Mouse (Mus musculus): ENCODE results near the gene Tcf7l1.

The Tcf7l1 gene

DNA sequence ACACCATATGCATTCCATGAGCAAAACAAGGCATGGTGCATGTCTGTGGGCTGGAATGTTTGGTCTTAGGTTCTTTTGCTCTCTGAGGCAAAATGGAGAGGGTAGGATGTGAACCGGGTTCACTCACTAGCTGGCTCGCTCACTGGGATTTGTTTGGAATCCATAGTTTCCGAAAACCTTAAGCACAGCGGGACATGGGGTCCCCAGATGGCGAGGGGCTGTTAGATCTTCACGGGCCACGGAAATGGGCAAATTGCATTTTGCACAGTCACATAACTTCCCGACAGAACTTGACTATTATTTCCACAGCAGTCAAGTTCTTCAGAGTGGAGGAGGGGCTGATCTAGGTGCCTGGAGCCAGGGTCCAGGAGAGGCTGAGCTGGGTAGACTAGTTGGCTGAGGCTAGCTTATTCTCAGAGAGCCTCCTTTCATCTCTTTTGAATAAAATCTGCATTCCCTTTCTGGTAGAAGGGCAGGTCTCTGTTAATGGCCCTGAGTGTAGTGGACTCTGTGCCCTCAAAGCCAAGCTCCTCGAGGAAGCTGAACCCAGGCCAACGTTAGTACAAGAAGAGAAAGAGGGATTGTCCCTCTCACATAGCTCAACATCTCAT lies 78.1 kb downstream of the Tcf7l1 start:
- ChIA-PET CTCF (interaction anchor here in 3 of 4 experiments (0.5 to 1.5 kb wide), 4 partner anchors 14 to 1455 kb away, joined by 3 to 8 read pairs (median 5); no protein-coding TSS in a partner anchor), POLR2A (interaction anchor here in 3 of 4 experiments (0.6 to 3.3 kb wide), 23 partner anchors 10 to 87 kb away, joined by 3 to 15 read pairs (median 5); no protein-coding TSS in a partner anchor)

DNA sequence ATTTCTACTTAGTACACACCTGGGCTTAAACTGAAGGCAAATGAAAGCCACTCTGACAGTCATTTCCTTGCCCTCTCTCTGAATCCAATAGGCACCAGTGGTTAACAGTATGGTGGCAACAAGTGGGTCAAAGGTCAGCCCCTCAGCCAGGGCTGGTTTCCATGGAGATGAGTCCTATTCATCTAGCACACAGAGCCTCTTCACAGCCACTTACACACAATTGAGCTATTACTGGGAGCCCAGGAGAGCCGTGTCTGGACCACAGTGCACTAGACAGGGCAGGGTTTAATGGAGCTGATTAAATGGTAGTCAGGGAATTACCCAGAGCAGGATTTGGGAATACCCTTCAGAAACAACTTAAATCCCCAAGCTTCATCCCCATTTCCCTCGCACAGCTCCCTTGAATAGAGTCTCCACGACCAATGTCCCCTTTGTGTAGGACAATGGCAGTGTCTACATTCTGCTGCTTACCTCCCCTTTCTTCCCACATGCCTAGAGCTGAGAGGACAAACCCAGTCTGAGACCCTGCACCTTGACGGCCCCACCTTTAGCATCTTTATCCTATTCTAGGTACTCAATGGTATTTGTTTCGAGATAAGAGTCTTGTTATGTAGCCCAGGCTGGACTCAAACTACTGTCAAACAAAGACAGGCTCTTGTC lies 89.5 kb downstream of the Tcf7l1 start:
- POLR2A ChIA-PET = interaction anchor here (0.6 to 2.9 kb wide), 16 partner anchors 8 to 101 kb away, joined by 3 to 10 read pairs (median 4); no protein-coding TSS in a partner anchor
- CTCF ChIA-PET = interaction anchor here in 2 of 4 experiments (0.5 to 0.7 kb wide), 6 partner anchors 25 to 375 kb away, joined by 3 to 6 read pairs (median 4); no protein-coding TSS in a partner anchor

DNA sequence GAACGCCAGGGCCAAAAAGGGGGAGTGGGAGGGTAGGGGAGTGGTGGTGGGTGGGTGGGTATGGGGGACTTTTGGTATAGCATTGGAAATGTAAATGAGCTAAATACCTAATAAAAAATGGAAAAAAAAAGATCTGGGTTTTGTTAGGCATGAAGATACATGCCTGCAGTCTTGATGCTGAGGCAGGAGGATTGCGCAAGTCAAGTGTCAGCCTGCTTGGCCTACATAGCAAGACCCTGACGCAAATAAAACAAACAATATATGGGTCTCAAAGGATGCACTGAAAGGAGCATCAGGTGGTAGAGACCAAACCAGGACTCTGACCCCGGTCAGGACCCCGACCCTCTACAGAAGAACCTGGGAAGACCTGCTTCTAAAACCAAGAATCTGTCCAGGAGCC lies 90.5 kb downstream of the Tcf7l1 start:
- ChIA-PET POLR2A (interaction anchor here in 2 of 4 experiments (0.6 to 1.7 kb wide), 7 partner anchors 9 to 102 kb away, joined by 3 to 6 read pairs (median 4); no protein-coding TSS in a partner anchor), CTCF (interaction anchor here in 1 of 4 experiments (0.6 kb wide), 1 partner anchor 22 kb away, joined by 3 read pairs; no protein-coding TSS in a partner anchor)

DNA sequence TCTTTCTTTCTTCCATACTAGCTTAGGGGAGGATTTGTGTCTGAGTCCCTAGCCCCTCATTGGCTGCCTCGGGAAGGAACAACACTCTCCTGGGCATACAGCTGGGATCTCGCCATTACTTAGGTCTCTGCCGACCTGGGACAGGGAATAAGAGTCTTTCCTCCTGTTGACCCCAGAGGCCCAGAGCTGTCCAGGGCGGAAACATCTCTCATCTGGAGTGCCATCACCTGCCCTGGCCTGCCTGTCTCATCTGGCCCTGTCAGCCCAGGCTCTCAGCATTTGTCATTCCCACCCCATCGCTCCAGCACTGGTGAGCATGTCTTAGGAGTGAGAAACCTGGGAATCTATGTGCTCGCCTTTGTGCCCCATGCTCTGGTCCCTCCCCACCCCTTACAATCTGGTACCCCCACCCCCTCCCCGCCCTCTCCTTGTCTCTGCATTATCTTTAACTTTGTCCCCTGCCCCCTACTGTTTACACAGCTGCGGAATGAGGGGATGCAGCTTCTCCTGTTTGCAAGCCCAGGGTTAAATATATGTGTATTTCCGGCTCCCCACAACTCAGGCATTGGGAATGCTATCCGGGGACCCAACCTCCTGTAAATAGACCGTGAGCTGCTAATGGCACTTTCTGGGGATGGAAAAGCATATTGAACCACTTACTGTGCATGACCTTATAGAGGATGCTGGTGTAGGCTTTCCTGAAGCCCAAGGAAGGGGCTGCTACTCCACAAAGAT lies 92.3 kb downstream of the Tcf7l1 start:
- CTCF ChIA-PET = interaction anchor here in 2 of 4 experiments (0.6 to 1.0 kb wide), 2 partner anchors 10 to 244 kb away, joined by 3 read pairs; no protein-coding TSS in a partner anchor
- POLR2A ChIA-PET = interaction anchor here in 3 of 4 experiments (0.6 to 1.6 kb wide), 8 partner anchors 8 to 100 kb away, joined by 3 to 4 read pairs (median 3); no protein-coding TSS in a partner anchor

DNA sequence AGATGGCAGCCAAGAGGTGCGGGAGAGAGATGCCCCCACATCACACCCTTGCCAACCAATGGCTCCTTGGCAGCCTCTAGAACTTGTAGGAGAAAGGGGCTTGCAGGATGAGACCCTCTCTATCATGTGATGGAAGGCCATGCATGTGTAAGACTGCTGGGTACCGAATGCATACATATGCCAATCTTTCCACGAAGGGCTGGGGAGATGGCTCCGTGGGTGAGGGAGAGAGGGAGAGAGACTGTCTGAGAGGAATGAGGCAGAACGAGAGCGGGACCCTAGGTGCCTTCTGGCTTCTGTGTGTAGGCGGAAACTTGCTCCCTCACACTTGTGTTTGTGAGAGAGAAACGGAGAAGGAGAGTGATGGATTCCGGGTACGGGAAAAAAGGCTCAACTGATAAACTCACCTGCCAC lies 94.3 kb downstream of the Tcf7l1 start:
- ChIA-PET CTCF (interaction anchor here in 2 of 4 experiments (0.7 to 1.0 kb wide), 2 partner anchors 18 to 28 kb away, joined by 4 to 7 read pairs; no protein-coding TSS in a partner anchor), POLR2A (interaction anchor here in 2 of 4 experiments (1.0 to 1.5 kb wide), 7 partner anchors 9 to 54 kb away, joined by 3 to 5 read pairs (median 3); no protein-coding TSS in a partner anchor)

DNA sequence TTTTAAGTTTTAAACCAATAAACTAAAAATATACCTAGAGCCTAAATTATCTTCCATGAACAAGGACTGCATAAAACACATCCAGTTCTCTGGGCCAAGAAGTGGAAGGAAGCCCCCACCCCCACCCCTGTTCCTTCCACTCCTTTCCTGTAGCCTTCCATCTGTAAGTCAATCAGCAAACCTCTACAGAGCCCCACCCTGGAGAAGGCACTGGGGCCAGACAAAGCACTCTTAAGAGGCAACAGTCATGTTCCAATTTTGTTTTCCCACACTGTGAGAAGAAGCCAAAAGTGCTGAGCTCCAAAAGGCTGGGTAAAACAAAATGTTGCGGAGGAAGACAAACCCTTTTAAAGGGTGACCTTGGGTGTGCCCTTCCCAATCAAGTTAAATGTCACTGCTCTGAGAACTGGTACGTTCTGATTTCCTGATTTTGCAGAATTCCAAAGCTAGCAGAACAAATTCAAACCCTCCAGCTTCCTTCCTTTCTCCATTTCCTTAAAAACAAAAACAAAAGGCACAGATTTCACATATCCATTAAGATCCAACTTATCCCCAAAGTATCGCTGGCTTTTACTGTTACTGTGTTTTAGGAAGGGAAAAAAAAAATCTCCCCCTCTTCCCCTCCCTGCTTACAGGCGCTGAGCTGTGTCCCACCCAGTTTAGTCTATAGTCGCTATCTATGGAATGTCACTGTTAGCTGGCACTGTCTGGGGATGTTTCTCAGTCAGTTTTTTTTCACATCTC lies 94.8 kb downstream of the Tcf7l1 start:
- CTCF ChIA-PET = interaction anchor here in 2 of 4 experiments (0.7 to 1.0 kb wide), 2 partner anchors 18 to 27 kb away, joined by 4 to 7 read pairs; no protein-coding TSS in a partner anchor
- POLR2A ChIA-PET = interaction anchor here in 2 of 4 experiments (0.6 to 1.5 kb wide), 9 partner anchors 9 to 198 kb away, joined by 3 to 5 read pairs (median 4); no protein-coding TSS in a partner anchor

DNA sequence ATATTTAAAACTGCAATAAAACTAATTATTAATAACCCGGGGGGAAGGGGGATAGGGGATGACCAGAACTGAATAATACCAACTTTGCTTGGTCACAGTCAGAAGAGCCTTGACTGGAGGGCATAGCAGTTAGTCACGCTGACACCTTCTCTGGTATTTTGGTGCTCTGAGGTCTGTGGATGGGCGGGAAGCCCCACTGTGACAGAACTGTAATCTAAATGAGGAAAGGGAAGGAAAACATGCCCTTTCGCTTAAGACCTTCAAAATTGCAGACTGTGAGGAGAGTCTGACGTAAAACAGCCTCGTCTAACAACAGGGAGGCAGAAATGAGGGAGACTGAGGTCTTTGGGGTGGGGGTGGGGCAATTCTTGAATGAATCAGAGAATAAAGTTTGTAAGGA lies 96.6 kb downstream of the Tcf7l1 start:
- ChIA-PET POLR2A (interaction anchor here in 1 of 4 experiments (0.8 to 2.2 kb wide), 2 partner anchors 10 to 142 kb away, joined by 3 to 8 read pairs; no protein-coding TSS in a partner anchor), CTCF (no interaction called here)

DNA sequence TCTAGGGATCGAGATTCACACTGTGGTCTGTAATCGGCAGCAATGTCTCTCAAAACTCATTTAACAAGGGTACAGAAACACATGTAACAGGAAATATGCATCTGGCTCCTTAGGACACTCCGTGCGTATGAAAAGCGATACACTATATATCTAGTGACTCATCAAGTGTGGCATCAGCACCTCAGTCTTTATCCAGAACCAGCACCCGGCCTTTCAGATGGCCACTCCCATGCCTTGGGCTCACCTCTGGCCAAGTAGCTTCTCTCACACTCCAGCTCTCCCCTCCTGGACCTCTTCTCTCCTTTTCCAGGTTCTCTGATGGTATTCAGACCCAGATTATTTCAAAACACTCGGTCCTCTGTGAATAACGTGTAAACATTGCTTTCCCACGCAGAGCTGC lies 97.5 kb downstream of the Tcf7l1 start:
- POLR2A ChIA-PET = interaction anchor here in 3 of 4 experiments (0.8 to 2.2 kb wide), 4 partner anchors 9 to 143 kb away, joined by 3 to 8 read pairs (median 6); no protein-coding TSS in a partner anchor

DNA sequence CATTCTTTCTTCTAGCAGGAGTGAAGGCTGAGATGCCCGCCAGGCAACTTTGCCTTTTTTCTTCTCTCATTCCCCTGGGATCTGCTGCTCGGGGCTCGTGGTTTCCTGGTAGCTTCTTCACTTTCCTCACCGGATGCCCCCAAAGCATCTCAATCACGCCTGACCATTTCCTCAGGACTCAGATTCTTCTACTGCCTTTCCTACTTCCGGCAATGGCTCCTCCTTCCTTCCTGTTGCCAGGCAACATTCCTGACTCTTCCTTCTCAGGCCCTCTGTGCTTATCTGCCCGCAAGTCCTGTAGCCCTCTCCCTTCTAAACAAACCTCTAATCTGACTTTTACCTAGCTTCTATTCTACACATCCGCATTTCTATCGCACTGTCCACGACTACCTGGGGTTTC lies 98.5 kb downstream of the Tcf7l1 start:
- CTCF ChIA-PET = no interaction called here
- POLR2A ChIA-PET = interaction anchor here in 3 of 4 experiments (0.6 to 2.2 kb wide), 11 partner anchors 8 to 144 kb away, joined by 3 to 8 read pairs (median 3); no protein-coding TSS in a partner anchor

More for the DNA sequence above, 97.5 kb downstream of the Tcf7l1 start:
- CTCF ChIA-PET = no interaction called here

DNA sequence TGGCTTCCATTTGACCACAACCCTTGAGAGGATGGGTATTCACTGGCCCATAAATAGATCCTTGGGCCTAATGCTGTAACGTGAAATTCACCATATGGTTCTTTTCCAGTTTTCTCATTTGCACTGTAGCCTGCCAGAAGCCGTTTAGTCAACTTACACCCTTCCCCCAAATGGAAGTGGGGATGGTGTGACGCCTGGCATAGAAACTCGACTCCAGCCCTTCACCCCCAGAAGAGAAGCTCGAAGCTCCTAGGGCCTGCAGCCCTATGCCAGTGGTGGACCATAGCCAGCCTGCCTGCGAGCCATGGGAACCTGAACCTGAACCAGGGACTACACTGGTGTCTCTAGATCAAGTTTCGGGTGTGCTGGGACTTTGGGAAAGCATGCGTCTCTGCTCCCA lies 99.1 kb downstream of the Tcf7l1 start:
- POLR2A ChIA-PET = interaction anchor here in 3 of 4 experiments (0.6 to 1.8 kb wide), 8 partner anchors 9 to 145 kb away, joined by 3 to 6 read pairs (median 4); no protein-coding TSS in a partner anchor
- CTCF ChIA-PET = interaction anchor here in 2 of 4 experiments (0.6 to 1.0 kb wide), 2 partner anchors 23 to 51 kb away, joined by 3 read pairs; no protein-coding TSS in a partner anchor

DNA sequence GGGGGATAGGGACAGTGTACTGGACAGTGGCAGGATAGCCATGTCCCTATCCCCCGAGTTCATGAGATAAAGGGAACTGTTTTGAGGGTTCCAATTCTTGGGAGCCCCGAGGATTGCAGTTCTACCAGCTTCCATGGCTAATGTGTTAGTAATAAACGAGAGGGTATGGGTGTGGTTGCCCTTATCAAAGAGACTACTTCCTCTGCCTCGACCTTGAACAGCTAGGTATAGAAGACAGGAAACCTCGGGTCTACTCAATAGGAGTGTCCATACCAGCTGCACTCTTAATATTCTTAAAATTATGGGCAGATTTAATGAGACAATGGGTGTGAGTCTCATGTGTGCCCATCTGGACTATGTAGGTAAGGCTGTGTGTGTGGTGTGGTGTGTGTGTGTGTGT lies 100.0 kb downstream of the Tcf7l1 start:
- CTCF ChIA-PET = interaction anchor here in 1 of 4 experiments (0.6 kb wide), 2 partner anchors 13 to 149 kb away, joined by 6 to 24 read pairs; no protein-coding TSS in a partner anchor
- POLR2A ChIA-PET = interaction anchor here in 3 of 4 experiments (0.7 to 1.8 kb wide), 10 partner anchors 10 to 70 kb away, joined by 3 to 6 read pairs (median 4); no protein-coding TSS in a partner anchor

DNA sequence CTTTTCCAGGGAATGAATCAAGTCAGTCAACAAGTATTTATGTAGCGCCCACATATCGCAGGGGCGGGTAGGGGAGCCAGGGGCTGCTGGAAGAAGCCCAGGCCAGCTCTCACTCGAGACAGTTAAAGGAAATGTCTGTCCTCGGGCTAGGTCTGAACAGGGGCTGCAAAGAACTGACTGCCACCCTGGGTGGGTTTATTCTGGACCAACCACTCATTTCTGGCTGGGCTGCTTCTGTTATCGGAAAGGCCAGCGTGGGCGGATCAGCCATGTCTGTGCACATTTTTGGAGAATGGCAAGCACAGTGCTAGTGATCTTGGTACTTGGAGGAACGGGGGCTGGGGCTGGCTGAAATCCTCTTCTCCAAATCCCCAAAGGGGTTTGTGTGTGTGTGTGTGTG lies 103.9 kb downstream of the Tcf7l1 start:
- CTCF ChIA-PET = interaction anchor here in 2 of 4 experiments (0.7 to 1.8 kb wide), 4 partner anchors 18 to 212 kb away, joined by 3 to 5 read pairs (median 4); no protein-coding TSS in a partner anchor
- POLR2A ChIA-PET = interaction anchor here in 1 of 4 experiments (0.6 to 1.8 kb wide), 4 partner anchors 9 to 83 kb away, joined by 3 to 6 read pairs (median 3); no protein-coding TSS in a partner anchor

DNA sequence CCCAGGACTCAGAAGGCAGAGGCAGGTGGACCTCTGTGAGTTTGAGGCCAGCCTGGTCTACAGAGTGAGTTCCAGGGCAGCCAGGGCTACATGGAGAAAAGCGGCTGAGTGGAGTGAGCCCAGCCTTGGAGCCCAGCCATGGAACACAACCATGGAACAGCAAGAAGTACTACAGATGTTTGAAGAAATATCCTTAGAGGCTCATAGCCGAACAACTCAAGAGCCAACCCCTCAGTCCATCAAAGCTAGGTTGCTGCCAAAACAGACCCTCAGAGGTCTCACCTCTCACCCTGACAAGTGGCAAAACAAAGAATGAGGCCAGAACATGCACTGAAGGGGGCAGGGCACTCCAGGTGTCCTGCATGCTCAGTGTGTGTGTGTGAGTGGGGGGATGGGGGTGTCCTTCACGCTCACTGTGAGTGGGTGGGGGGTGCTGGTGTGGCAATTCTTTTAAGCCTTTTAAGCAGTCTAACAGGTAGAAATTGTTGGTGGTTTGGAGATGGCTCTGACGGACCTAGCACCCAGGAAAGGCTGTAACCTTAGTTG lies 104.7 kb downstream of the Tcf7l1 start:
- ChIA-PET CTCF (interaction anchor here in 2 of 4 experiments (0.6 to 1.8 kb wide), 2 partner anchors 17 to 110 kb away, joined by 4 to 5 read pairs; no protein-coding TSS in a partner anchor), POLR2A (interaction anchor here in 1 of 4 experiments (1.8 kb wide), 1 partner anchor 21 kb away, joined by 6 read pairs; no protein-coding TSS in a partner anchor)

DNA sequence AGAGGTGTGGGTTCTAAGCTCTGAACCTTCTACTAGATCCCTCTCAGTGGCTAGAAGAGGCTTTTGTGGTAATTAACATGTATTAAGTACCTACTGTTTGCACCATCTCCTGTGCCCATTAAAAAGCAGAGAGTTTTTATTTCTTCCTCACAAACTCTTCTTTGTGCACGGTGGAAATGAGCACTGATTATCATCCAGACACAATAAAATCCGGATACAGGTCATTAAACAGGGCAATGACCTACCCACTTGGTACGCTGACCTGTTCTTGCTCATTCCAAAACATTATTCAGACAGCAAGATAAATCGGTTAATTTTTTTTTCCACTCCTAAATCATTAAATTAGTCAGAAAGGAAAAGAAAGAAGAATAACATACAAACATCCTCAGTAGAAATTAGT lies 106.8 kb downstream of the Tcf7l1 start:
- CTCF ChIA-PET = interaction anchor here in 1 of 4 experiments (1.0 kb wide), 1 partner anchor 16 kb away, joined by 3 read pairs; no protein-coding TSS in a partner anchor
- POLR2A ChIA-PET = interaction anchor here in 3 of 4 experiments (0.6 to 2.2 kb wide), 6 partner anchors 9 to 261 kb away, joined by 3 to 8 read pairs (median 3); no protein-coding TSS in a partner anchor

DNA sequence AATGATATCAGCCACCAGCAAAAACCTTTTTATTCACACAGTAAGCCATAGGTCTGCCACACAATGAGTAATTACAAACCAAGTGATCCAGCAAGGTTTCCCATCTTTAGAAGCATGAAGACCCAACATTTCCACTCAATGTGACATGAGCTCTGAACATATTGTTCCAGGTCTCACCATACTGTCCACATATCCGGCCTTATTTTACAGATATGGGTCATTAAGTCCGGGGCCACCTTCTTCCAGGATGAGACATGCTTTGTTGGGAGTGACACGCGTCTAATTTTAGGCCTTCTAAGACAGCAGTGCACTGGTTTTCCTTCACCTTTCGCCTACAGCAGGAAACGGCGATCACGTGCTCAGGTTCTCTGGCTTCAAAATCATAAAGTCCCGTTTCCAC lies 108.1 kb downstream of the Tcf7l1 start:
- CTCF ChIA-PET = no interaction called here
- POLR2A ChIA-PET = interaction anchor here in 2 of 4 experiments (1.2 to 2.3 kb wide), 5 partner anchors 10 to 144 kb away, joined by 3 to 7 read pairs (median 4); no protein-coding TSS in a partner anchor

DNA sequence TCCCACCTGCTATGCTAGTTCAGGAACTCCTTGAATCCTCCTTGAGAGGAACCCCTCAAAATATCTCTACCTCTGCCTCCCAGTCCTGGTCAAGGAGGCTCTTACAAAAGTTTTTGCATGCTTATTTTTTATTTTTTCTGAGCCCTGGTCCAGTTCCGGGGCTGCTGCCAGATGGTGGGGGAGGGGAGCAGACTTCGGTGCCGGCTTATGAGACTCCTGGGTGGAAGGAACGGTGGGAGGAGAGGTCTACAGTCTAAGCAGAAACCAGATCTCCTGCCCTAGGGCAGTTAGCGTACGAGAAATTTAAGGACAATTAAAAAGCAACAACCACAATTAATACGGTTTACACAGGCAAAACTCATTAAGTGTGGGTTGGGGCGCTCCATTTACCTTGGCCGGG lies 110.4 kb downstream of the Tcf7l1 start:
- POLR2A ChIA-PET = interaction anchor here in 3 of 4 experiments (0.5 to 4.2 kb wide), 16 partner anchors 11 to 217 kb away, joined by 3 to 38 read pairs (median 6); partner anchors contain the start of genes Tcf7l1 (in 1 of the 3) and Tgoln1 (in 1 of the 3)
- CTCF ChIA-PET = interaction anchor here in 1 of 4 experiments (0.6 kb wide), 1 partner anchor 356 kb away, joined by 3 read pairs; no protein-coding TSS in a partner anchor

Data from embryonic stem cell, embryonic (primary cell).